Mouse (Mus musculus) liver, embryonic 14.5 days (tissue): ENCODE measurements around the gene Cemip2.

Source experiments
- CTCF ChIP-seq: IDR thresholded peaks from 2 replicates; pipeline ENCODE4 v1.5.1; 2016; ENCODE audit warnings: antibody characterized with exemption, low read depth, control low read depth
- EP300 ChIP-seq: IDR thresholded peaks from 2 replicates; pipeline ENCODE4 v1.6.1; 2016; ENCODE audit warnings: antibody characterized with exemption, low read depth

- TF ChIP-seq CTCF, result no peak
- no peak for TF ChIP-seq EP300
Observed at GRCm38 (mm10) chr19:21804488-21804887, 26.3 kb downstream of the Cemip2 start.
